Mouse (Mus musculus) CD8-positive naive resting alpha-beta T cell, adult 2 months (primary cell): ENCODE measurements around the gene Veph1.

Experiments used
- DNase-seq, 2 experiments: peaks; one replicate each; pipeline ENCODE4 v3.0.0; 2022; ENCODE audit warnings: low read depth in 2 of 2, low spot score in 2 of 2

Veph1 gene

DNA sequence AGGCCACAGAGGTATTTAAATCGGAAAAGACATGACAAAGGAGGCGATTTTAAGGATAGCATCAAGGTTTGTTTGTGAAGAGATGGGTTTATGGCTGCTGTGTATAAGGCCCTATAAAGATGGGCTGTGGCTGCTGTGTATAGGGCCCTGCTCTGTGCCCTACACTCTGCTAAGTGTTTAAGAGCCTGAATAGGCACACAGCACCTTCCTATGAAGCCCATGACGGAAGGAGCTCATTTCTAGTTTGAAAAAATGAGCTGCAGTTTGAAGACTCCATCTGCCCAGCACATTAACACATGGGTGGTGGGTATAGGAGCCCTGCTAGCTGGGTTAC, 194.1 kb downstream of the Veph1 start:
- no peak for DNase-seq

DNA sequence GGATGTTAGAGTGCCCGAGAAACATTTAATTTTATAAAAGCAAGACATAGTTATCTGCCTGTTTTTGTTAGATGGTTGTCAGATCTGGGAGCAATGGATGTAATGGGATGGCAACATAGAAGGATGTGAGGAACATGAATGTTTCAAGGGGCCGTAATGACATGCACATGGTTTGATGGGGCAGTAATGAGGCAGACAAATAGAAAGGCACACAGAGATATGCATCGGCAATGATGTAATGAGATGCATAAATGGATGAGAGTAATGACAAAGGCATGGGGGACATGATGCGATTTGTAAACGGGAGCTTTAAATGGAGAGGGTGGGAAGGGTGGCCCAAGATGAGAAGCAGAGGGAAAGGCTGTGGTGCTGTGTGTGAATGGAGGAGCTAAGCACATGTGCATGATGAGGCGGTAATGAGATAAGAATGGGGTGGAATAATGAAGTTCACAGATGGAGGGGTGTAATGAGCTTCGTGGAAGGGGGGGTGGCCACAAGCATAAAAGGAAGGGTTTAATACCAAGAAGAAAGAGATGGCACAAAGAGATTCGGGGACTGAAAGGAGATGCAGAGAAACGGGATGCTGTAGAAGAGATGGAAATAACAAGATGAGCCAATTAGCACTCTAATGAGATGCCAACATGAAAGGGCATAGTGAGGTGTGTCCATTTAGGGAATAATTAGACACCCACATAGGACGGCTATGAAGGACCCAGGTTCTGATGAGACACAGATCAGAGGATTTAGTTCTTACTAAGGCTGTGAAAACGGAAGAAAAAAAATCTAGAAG, 194.6 kb downstream of the Veph1 start:
- no peak for DNase-seq

DNA sequence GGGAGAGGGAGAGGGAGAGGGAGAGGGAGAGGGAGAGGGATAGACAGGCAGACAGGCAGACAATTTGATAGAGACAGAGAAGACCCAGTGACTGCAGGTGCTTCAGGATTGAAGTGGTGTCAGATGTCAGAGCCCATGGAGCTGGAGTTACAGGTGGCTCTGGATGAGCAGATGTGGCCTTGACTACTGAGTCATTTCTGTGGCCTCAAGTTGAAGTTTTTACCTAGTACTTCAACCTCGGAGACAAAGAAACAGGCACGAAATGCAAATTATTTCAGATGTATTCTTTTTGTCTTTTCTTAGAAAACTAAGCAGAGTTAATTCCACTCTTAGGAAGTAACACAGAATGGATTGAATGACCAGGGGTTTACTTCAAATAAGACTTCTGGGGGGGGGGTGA, 195.6 kb downstream of the Veph1 start:
- no peak for DNase-seq

DNA sequence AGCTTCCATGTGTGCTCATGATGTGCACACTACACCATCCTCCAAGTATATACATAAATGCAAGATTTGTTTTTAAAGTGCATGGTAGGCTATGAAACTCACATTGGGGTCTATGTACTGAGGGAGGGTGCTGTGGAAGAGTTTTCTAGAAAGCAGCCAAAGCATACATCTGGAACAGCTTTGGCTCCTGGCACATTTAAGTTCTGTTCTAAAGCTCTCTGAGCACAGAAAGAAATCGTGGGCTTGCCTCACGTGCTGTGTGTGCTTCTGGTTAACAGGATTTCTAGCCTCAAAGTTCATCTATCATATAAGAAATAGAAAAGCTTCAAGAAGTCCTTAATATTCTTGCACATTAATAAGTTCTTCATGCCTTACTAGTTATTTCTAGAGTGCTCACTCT, 204.9 kb downstream of the Veph1 start:
- no peak for DNase-seq

- no peak for DNase-seq
Observed at GRCm38 (mm10) chr3:66087608-66088007, 209.0 kb downstream of the Veph1 start.

DNA sequence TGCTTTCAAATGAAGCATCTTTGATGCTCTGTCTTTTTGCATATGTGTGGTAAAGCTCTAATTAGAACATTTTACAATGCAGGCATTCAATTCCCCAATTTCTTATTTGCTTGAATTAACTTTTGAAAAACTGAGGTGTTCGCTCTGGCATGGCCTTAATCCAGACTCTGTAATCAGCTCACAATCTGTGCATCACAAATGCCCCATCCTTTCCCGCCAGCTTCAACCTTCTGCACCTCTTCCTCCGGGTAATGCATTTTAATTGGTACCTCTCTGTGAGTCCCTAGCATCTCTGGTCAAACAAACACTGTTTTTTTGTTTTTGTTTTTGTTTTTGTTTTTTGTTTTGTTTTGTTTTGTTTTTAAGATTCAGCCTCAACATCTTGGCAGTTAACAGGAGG, 212.8 kb downstream of the Veph1 start:
- no peak for DNase-seq

DNA sequence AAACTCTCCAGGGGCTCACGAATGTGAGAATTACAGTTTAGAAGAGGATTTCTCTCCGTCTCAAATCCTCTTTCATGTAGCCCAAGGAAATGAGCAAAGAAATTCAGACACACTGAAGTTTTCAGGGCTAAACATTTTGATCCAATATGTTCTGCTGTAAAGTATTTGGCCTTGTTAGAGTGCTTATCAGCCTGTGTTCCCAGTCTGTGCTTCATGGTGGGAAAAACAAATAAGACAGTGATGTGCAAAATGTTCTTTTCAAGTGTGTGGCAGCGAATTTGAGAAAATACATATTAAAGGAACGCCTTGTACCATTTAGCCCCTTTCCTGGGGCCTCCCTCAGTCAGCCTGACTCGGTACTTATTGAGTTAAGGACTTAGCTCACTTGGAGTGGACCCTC, 213.2 kb downstream of the Veph1 start:
- no peak for DNase-seq

- no peak for DNase-seq
Observed at GRCm38 (mm10) chr3:66082975-66083374, 213.7 kb downstream of the Veph1 start.

GRCm38 (mm10) chr3:66081363-66081736, 215.3 kb downstream of the Veph1 start:
- no peak for DNase-seq

- DNase-seq: no peak
Observed at GRCm38 (mm10) chr3:66080631-66081362, 215.8 kb downstream of the Veph1 start.

DNA sequence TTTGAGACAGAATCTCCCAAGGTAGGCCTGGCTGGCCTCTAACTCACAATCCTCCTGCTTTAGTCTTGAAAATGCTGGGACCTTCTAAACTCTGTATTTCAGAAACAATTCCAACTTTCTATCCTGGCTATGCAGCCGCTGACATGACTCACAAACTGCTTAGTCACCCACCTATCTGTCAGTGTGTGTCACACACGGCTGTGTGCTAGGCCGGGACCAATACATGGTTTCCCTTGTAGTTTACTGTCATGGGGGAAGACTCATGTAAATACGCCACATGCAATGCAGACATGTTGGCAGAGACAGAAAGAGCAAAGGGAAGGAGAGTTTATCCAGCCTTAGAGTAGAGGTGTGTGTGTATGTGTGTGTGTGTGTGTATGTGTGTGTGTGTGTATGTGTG, 216.8 kb downstream of the Veph1 start:
- DNase-seq: no peak

GRCm38 (mm10) chr3:66078898-66079537, 217.6 kb downstream of the Veph1 start:
- no peak for DNase-seq

- no peak for DNase-seq
Observed at GRCm38 (mm10) chr3:66078026-66078721, 218.5 kb downstream of the Veph1 start.

DNA sequence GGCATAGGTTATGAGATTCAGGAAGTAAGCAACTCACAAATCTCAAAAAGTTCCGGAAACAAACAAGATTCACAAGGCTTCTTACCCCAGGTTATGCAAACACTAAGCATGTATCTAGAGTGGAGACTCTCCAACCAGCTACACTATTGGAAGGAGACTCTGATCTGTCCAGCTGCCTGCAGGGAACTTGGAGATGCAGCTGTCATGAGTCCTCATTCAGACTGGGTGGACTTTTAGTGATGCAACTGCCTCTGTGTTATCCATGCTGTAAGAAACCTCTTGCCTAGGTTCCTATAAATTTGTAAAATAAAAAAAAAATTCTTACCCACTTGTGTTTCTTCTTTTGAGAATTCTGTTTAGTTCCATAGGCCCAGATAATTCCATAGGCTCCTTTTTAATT, 226.4 kb downstream of the Veph1 start:
- no peak for DNase-seq

GRCm38 (mm10) chr3:66063881-66064280, 232.8 kb downstream of the Veph1 start:
- DNase-seq: no peak

DNA sequence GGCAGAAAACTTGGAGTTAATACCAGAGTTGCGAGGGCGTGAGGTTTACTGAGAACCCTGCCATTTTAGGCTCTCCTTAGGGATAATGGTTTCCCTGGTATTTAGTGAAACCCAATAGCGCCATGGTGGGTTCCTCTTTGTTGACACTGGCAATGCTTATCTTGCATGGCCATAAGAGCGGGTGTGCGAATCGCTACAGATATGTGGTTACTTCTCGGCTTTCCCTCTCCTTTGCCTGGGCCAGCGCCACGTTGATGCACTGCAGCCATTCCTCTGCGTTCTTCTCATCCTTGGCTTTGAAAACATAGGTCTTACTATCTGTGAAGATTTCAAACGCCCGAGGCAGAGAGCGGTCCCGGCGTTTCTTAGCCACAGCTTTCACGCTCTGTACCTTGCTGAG, 239.7 kb downstream of the Veph1 start:
- no peak for DNase-seq

DNA sequence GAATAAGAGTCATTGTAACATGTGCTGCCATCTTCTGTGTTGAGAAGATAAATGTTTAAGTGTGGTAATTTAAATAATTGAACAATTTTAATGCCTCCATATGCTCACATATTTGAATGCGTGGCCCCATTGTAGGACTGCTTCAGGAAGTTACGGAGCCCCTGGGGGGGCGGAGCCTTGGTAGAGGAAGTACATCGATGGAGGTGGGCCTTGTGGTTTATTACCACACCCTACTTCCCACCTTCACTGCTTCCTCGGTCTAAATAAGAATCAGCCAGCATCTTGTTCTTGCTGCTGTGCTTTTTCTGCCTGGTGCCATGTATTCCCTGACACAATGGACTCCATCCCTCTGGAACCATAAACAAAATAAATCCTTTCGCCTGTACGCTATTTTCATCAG, 241.0 kb downstream of the Veph1 start:
- DNase-seq: no peak

DNA sequence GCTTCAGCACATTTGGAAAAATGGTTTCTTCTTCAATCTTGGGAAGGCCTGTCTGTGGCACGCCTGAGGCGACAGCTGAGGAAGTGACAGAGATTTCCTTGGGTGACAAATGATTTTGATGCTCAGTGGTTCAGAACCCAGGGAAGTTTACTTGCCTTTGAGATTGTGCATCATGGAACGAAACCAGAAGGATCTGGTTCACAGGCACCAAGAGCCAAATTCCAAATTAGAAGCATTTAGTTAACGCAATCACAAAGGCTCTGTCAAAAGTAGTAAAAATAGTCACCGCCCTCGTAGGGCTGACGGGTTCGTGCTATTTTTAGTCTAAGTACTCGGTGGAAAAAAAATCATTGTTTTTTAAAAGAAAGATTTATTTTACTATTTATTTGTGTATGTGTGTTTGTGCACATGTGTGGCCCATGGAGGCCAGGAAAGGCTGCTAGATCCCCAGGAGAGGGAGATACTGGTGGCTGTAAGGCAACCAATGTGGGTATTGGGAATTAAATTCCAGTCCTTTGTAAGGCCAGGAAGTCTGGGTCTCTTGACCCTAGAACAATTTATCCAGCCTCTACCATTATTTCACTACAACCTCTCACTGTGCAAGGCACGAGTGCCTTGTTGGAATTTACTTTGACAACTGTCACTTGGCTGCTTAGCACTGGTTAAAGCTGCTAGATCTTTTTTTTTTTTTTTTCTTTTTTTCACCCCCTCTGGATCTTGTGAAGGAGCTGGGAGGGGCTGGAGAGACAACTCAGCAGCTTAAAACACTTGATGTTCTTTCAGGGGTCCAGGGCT, 246.3 kb downstream of the Veph1 start:
- DNase-seq: no peak

- DNase-seq: no peak
Observed at GRCm38 (mm10) chr3:66040857-66041494, 255.7 kb downstream of the Veph1 start.

GRCm38 (mm10) chr3:66035226-66035625, 261.4 kb downstream of the Veph1 start:
- no peak for DNase-seq
